Mouse (Mus musculus): Measurements from ENCODE around the gene Cntn4. TPM values are rescaled to one million over a fixed set of nuclear protein-coding genes. Genes with fewer than 3 reads are reported as not detected.

Gene Cntn4
- total and polyA plus RNA-seq, 2 experiments from 2014 or later = 13.9 to 23.3 TPM

GRCm38 (mm10) chr6:106265487-106265886 lies 588.0 kb downstream of the Cntn4 start:
- 78% methylated on average over 3 of the region's 3 CpGs for WGBS
- Histone ChIP-seq H3K9ac (no peak overlapping the region), H3K27me3 (ENCODE audit: insufficient read depth, low read length) (no peaks in the 10 kb centered on the region), H3K36me3 (ENCODE audit: insufficient read depth) (no peaks in the 10 kb centered on the region), H3K4me1 (ENCODE audit: insufficient read depth) (no peaks in the 10 kb centered on the region), H3K9me3 (ENCODE audit: low read length) (no peaks in the 10 kb centered on the region), H3K4me2 (ENCODE audit: low read depth) (no peak overlapping the region), H3K27ac (ENCODE audit: low read depth, low read length) (no peak overlapping the region), H3K4me3 (ENCODE audit: low read depth, low read length) (no peak overlapping the region)
- DNase-seq (no peak), ATAC-seq (no peak)
- TF ChIP-seq CTCF (IDR thresholded peaks at IDR 0.05; ENCODE audit: low read depth) = no peak

GRCm38 (mm10) chr6:106266304-106266703 lies 588.8 kb downstream of the Cntn4 start:
- H3K4me1 ChIP-seq (ENCODE audit: insufficient read depth) = no peaks in the 10 kb centered on the region
- H3K27ac ChIP-seq (ENCODE audit: low read depth, low read length) = no peak overlapping the region
- H3K4me3 ChIP-seq (ENCODE audit: low read depth, low read length) = no peak overlapping the region
- no peak overlapping the region for H3K9ac ChIP-seq
- DNase-seq (peak; percentile 25), ATAC-seq (peak; percentile 43; the same call in 1 of the 2 replicates)
- no peaks in the 10 kb centered on the region for H3K36me3 ChIP-seq (ENCODE audit: insufficient read depth)
- H3K9me3 ChIP-seq (ENCODE audit: low read length) = no peaks in the 10 kb centered on the region
- H3K4me2 ChIP-seq (ENCODE audit: low read depth) = no peak overlapping the region
- no peak for TF ChIP-seq CTCF (IDR thresholded peaks at IDR 0.05; ENCODE audit: low read depth)
- no peaks in the 10 kb centered on the region for H3K27me3 ChIP-seq (ENCODE audit: insufficient read depth, low read length)
- WGBS = 59% methylated on average over 2 of the region's 2 CpGs

- DNase-seq (no peak), ATAC-seq (no peak)
- H3K27me3 ChIP-seq (ENCODE audit: insufficient read depth, low read length) = no peaks in the 10 kb centered on the region
- no peak overlapping the region for H3K9ac ChIP-seq
- no peaks in the 10 kb centered on the region for H3K9me3 ChIP-seq (ENCODE audit: low read length)
- no peaks in the 10 kb centered on the region for H3K36me3 ChIP-seq (ENCODE audit: insufficient read depth)
- H3K4me1 ChIP-seq (ENCODE audit: insufficient read depth) = no peaks in the 10 kb centered on the region
- 66% methylated on average over 4 of the region's 4 CpGs for WGBS
- H3K27ac ChIP-seq (ENCODE audit: low read depth, low read length) = no peak overlapping the region
- H3K4me2 ChIP-seq (ENCODE audit: low read depth) = no peak overlapping the region
- no peak overlapping the region for H3K4me3 ChIP-seq (ENCODE audit: low read depth, low read length)
- no peak for TF ChIP-seq CTCF (IDR thresholded peaks at IDR 0.05; ENCODE audit: low read depth)
These were observed 591.3 kb downstream of the Cntn4 start for GRCm38 (mm10) chr6:106268723-106269122.

GRCm38 (mm10) chr6:106277139-106277538 lies 599.7 kb downstream of the Cntn4 start:
- TF ChIP-seq CTCF (IDR thresholded peaks at IDR 0.05; ENCODE audit: low read depth) = no peak
- WGBS = 60% methylated on average over 2 of the region's 2 CpGs

GRCm38 (mm10) chr6:106281621-106282020 lies 604.2 kb downstream of the Cntn4 start:
- no peaks in the 10 kb centered on the region for H3K4me1 ChIP-seq (ENCODE audit: insufficient read depth)
- no peaks in the 10 kb centered on the region for H3K27me3 ChIP-seq (ENCODE audit: insufficient read depth, low read length)
- H3K4me3 ChIP-seq (ENCODE audit: low read depth, low read length) = no peak overlapping the region
- ATAC-seq = peak; percentile 12; the same call in 1 of the 2 replicates
- WGBS = 61% methylated on average over 6 of the region's 6 CpGs
- H3K9me3 ChIP-seq (ENCODE audit: low read length) = no peaks in the 10 kb centered on the region
- H3K9ac ChIP-seq = no peak overlapping the region
- TF ChIP-seq CTCF (IDR thresholded peaks at IDR 0.05; ENCODE audit: low read depth) = no peak
- DNase-seq = peak; percentile 61
- no peaks in the 10 kb centered on the region for H3K36me3 ChIP-seq (ENCODE audit: insufficient read depth)
- no peak overlapping the region for H3K4me2 ChIP-seq (ENCODE audit: low read depth)
- no peak overlapping the region for H3K27ac ChIP-seq (ENCODE audit: low read depth, low read length)

More at GRCm38 (mm10) chr6:106277139-106277538, 599.7 kb downstream of the Cntn4 start:
- H3K27ac ChIP-seq (ENCODE audit: low read depth, low read length) = no peak overlapping the region
- DNase-seq (no peak), ATAC-seq (no peak)
- H3K4me2 ChIP-seq (ENCODE audit: low read depth) = no peak overlapping the region
- no peaks in the 10 kb centered on the region for H3K36me3 ChIP-seq (ENCODE audit: insufficient read depth)
- H3K4me1 ChIP-seq (ENCODE audit: insufficient read depth) = no peaks in the 10 kb centered on the region
- no peaks in the 10 kb centered on the region for H3K27me3 ChIP-seq (ENCODE audit: insufficient read depth, low read length)
- H3K9ac ChIP-seq = no peak overlapping the region
- no peaks in the 10 kb centered on the region for H3K9me3 ChIP-seq (ENCODE audit: low read length)
- H3K4me3 ChIP-seq (ENCODE audit: low read depth, low read length) = no peak overlapping the region

GRCm38 (mm10) chr6:106283815-106284214 lies 606.4 kb downstream of the Cntn4 start:
- H3K9ac ChIP-seq = no peak overlapping the region
- no peak for DNase-seq
- H3K9me3 ChIP-seq (ENCODE audit: low read length) = no peaks in the 10 kb centered on the region
- no peaks in the 10 kb centered on the region for H3K36me3 ChIP-seq (ENCODE audit: insufficient read depth)
- no peak for ATAC-seq
- H3K4me1 ChIP-seq (ENCODE audit: insufficient read depth) = no peaks in the 10 kb centered on the region; the same call in 1 of the 2 replicates
- no peaks in the 10 kb centered on the region for H3K27me3 ChIP-seq (ENCODE audit: insufficient read depth, low read length)
- H3K27ac ChIP-seq (ENCODE audit: low read depth, low read length) = no peak overlapping the region
- WGBS = 75% methylated on average over 1 of the region's 1 CpGs
- no peak overlapping the region for H3K4me3 ChIP-seq (ENCODE audit: low read depth, low read length)
- no peak overlapping the region for H3K4me2 ChIP-seq (ENCODE audit: low read depth)
- no peak for TF ChIP-seq CTCF (IDR thresholded peaks at IDR 0.05; ENCODE audit: low read depth)

GRCm38 (mm10) chr6:106299451-106299850 lies 622.0 kb downstream of the Cntn4 start:
- ATAC-seq (no peak), DNase-seq (no peak)
- H3K36me3 ChIP-seq (ENCODE audit: insufficient read depth) = no peaks in the 10 kb centered on the region
- H3K27me3 ChIP-seq (ENCODE audit: insufficient read depth, low read length) = no peaks in the 10 kb centered on the region
- H3K9ac ChIP-seq = no peak overlapping the region
- no peak overlapping the region for H3K4me3 ChIP-seq (ENCODE audit: low read depth, low read length)
- H3K27ac ChIP-seq (ENCODE audit: low read depth, low read length) = no peak overlapping the region
- no peaks in the 10 kb centered on the region for H3K4me1 ChIP-seq (ENCODE audit: insufficient read depth)
- no peaks in the 10 kb centered on the region for H3K9me3 ChIP-seq (ENCODE audit: low read length)
- H3K4me2 ChIP-seq (ENCODE audit: low read depth) = no peak overlapping the region
- no peak for TF ChIP-seq CTCF (IDR thresholded peaks at IDR 0.05; ENCODE audit: low read depth)
- WGBS = 52% methylated on average over 1 of the region's 1 CpGs
